Mouse (Mus musculus) bone marrow, adult 2 months (tissue): Measurements from ENCODE around the gene Pank4.

ENCODE experiments used
- CTCF ChIP-seq: fragments of 200-500 bp; IDR thresholded peaks from 2 replicates; pipeline ENCODE4 v1.5.1; 2011; ENCODE audit warnings: low read length, control low read depth; ENCODE audit not compliant: control insufficient read depth, insufficient read depth
- POLR2A ChIP-seq: fragments of 200-500 bp; IDR thresholded peaks from 2 replicates; pipeline ENCODE4 v1.6.1; 2011; ENCODE audit warnings: low read depth, mild to moderate bottlenecking, control low read depth, low read length, borderline replicate concordance; ENCODE audit not compliant: control insufficient read depth

GRCm38 (mm10) chr4:154929088-154929660 is 34.7 kb upstream of the Pank4 start:
- TF ChIP-seq CTCF: no peak
- TF ChIP-seq POLR2A: no peak; the same call in 1 of the 2 replicates
